Mouse (Mus musculus) gastrocnemius, adult 18-20 months (tissue): ENCODE measurements around the gene Fgf5. TPM values are rescaled to one million over a fixed set of nuclear protein-coding genes. Genes with fewer than 3 reads are reported as not detected.

Experiments
- DNase-seq: peaks from one replicate; pipeline ENCODE4 v3.0.0; 2021; ENCODE audit warnings: low spot score
- total RNA-seq, 2 experiments: library from RNA; stranded (reverse); gene quantifications; 2 replicates each; pipeline ENCODE4 v1.2.3; 2021

Fgf5 gene
- total RNA-seq, 2 experiments from 2014 or later: 0.32 to 0.57 TPM

DNA sequence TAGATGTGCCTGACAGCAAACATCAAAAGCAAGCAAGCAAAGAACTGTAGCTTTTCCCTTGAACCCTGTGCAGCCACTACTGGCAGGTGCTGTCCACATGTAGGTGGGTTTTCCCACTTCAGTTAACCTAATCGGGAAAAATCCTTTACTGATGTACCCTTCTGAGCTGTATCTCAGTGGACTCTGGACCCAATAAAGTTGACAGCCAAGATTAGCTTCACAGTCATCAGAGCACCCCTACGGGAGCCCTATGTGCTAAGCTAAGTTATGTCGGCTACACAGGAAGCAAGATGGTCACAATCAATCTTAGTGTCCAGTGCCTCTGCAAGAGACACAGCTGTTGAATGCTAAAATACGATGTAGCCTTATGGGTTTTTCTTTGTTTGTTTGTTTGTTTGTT lies 46.1 kb downstream of the Fgf5 start:
- no peak for DNase-seq

DNA sequence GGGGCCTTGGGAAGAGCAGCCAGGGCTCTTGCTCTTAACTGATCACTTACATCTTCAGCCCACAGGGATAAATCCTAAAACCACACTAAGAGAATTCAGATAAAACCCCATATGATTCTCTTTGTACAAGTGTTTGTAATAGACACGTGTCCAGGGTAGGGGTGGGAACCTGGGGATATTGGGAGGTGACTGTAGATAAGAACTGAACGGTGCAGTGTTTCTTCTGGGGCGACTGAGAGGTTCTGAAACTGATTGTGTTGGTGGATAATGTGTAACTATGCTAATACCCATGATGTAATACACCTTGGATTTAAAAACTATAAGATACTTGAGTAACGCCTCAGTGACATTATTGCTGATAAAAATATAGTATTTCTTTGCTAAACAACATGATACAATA lies 51.7 kb downstream of the Fgf5 start:
- no peak for DNase-seq

- DNase-seq: no peak
Observed at GRCm38 (mm10) chr5:98306528-98306927, 52.5 kb downstream of the Fgf5 start.

DNA sequence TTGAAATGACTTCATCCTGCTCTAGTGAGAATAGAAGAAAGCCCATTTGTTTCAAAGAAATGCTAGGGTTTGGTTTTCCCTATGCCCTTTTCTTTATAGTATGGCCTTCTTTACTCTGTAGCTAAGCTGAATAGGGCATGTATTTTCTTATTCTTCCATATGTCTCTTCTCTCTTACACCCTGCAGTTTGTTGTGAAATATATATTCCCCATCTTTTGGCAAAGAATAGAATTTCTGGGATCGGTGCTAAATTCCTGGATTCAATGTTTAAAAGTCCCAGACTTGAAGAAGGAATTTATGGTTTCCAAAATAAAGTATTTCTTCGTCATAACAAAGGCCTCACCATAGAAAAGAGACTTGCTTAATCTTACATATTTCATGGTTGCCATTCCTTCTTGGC lies 72.6 kb downstream of the Fgf5 start:
- DNase-seq: no peak

Other genes with a start within 250 kb of the Fgf5 start
- 1 to 10 TPM; 8.3 to 10.0 TPM for gene Antxr2, start 223.1 kb upstream of the Fgf5 start, total RNA-seq
- 1 to 10 TPM in 1 of 2 experiments, under 1 TPM in 1; 0.55 to 1.2 TPM for gene Prdm8, start 87.0 kb upstream of the Fgf5 start, total RNA-seq
- gene Cfap299, start 75.1 kb downstream of the Fgf5 start, total RNA-seq: not detected